Mouse (Mus musculus) naive thymus-derived CD4-positive, alpha-beta T cell, adult 5 months (primary cell): Measurements from ENCODE around the gene Sall2. TPM values are rescaled to one million over a fixed set of nuclear protein-coding genes. Genes with fewer than 3 reads are reported as not detected.

Experiments used
- polyA plus RNA-seq: library from polyadenylated mRNA; unstranded; fragments of 100-300 nt; shearing (Covaris generic); gene quantifications from one replicate; pipeline ENCODE4 v1.2.1, GENCODE M21; 2017

Gene Sall2
- 0.97 TPM for polyA plus RNA-seq

DNA sequence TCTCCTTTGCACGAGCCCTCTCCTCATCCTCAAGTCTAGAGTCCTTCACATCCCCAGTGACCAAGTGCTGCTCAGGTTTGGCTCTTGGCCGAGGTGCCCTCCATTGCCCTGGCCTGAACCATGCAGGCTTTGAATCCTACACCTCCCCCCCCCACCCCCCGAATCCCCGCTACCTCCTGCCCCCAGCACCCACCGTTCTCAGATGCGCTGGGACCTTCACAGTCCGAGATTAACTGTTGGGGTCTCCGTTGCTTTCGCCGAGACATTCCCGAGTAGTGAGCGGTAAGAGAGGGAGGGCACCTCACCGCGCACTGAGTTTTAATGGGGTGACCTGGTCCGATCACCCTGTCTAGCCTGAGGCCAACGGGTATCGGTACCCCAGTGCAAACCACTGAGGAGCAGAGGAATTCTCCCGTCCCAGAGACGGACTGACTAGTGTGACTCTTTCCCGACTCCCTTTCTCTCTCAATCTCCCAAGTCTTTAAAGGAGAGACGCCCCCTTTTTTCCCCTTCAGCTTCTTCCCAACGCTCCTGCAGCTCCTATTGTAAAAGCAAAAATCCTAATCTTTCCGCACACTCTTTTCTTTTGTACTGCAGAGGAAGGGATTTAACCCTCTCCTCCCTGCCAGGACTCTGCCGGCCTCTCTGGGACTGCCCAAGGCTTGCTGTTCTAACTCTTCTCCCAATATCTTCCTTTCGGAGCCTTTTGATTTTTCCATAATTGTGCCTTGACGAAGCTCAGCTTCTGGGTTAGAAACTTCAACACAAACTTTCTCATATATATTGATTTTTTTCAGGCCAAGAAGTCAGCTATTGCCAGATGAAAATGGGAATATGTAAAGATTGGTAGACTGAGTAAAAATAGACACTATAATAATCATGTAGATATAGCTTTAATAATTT lies at the start of gene Sall2:
TSS of gene Sall2 (minus strand) at position 853 of the 903 bp plus-strand sequence.

DNA sequence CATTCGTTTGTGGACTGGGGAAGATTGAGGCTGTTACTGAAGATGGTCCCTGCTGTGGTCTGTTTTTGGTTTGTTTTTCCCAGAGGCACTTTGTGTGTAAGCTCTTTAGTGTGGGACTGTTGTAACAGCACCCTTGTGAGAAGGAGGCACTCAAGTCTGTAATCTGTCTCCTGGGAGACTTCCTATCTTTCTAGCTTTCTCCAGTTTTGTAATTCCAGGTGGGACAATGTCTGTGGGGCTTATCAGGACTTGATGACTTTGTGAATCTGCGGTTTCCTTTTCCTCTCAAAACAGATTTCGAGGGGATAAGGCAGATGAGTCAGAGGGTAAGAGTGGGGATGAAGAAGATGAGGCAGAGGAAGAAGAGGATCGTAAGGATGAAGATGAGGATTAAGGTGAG lies 27.7 kb upstream of the Sall2 start, which contains the start of gene Olfr1513:
TSS of gene Olfr1513 (minus strand) at position 101 of the 400 bp plus-strand sequence.

DNA sequence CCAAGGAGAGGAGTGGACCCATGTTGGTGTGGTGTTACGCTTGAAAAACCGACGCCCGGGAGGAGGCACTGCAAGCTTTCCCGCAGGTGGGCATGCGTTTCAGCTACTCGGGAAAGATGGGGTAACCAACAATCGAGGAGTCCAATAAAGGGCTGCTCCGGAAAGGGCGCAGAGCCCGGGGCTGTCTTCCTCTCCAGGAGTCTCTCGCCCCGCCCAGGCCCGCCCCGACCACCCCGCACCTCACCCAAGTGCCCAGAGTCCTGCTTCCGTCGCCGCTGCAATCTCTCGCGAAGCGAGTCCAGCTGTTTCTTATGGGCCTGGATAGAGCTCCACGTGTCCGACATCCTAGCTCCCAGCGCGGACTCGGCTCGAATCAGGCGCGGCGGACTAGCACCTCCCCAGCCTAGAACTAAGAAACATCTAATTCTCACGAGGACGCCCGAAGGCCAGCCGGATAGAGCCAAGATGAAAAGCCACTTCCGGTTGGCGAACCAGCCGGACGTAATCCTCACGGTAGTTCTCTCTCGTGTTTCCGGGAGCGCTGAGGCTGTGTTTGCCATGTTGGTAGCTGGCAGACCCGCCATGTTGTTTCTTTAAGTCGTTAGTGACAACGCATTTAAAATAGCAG lies 23.8 kb downstream of the Sall2 start, which contains the start of gene Mettl3:
TSS of gene Mettl3 (minus strand) at position 485 of the 628 bp plus-strand sequence.

DNA sequence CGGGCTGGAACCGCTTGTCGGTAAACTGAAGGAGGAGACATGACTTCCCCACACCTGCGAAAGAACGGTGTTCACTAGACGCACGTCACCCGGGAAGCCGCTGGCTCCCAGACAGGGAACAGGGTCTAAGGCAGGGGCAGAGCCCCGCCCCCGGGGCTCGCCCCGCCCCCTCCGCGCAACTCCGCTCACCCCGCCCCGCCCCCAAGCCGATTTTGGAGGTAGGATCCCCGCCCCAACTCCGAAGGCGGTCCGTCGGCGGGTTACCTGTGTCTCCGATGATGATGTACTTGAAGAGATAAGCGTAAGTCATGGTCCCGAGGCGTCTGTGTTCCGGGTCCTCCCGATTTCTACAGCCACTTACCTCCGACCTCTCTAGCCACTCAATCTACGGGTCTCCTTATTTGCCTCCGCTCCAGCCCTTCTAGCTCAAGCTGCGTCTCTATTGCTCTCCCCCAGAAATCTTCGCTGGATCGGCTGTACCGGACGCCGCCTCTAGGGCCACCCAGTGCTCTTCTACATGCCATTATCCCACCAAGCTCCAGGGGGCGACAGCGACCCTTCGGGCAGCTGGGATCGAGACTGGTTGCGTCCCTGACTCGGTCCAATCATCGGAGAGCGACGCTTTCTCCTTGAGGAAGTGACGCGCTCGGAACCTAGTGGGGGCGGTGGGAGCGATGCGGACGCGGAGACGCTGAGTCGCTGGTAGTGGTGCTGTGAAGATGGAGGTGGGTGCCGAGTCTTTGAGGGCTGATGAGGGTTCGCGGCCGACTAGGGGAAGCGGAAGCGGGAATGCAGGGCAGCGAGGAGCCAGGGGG lies 49.4 kb downstream of the Sall2 start, which contains the start of the genes Tox4 and Rab2b:
TSS of gene Tox4 (plus strand) at position 215 of the 815 bp plus-strand sequence.
TSS of gene Rab2b (minus strand) at position 614 of the 815 bp plus-strand sequence.

Other genes with a start within 250 kb of the Sall2 start
- 468 TPM for gene Hnrnpc, start 224.7 kb downstream of the Sall2 start, polyA plus RNA-seq
- 5.3 TPM for gene Rpgrip1, start 218.1 kb downstream of the Sall2 start, polyA plus RNA-seq
- 17.0 TPM for gene Supt16, start 131.3 kb downstream of the Sall2 start, polyA plus RNA-seq
- 42.7 TPM for gene Chd8, start 71.0 kb downstream of the Sall2 start, polyA plus RNA-seq
- 128 TPM for gene Tox4, start 49.6 kb downstream of the Sall2 start, polyA plus RNA-seq
- gene Rab2b, start 49.2 kb downstream of the Sall2 start, polyA plus RNA-seq = 19.6 TPM
- gene Mettl3, start 23.6 kb downstream of the Sall2 start, polyA plus RNA-seq = 62.6 TPM
- not detected for gene Olfr1513, start 27.6 kb upstream of the Sall2 start, polyA plus RNA-seq
- gene Olfr1512, start 50.4 kb upstream of the Sall2 start, polyA plus RNA-seq = not detected
- gene Olfr1511, start 68.6 kb upstream of the Sall2 start, polyA plus RNA-seq = not detected
- not detected for gene Olfr1510, start 85.6 kb upstream of the Sall2 start, polyA plus RNA-seq
- not detected for gene Olfr1509, start 114.2 kb upstream of the Sall2 start, polyA plus RNA-seq
- not detected for gene Olfr1508, start 138.7 kb upstream of the Sall2 start, polyA plus RNA-seq
- 0.40 TPM for gene Olfr1507, start 167.0 kb upstream of the Sall2 start, polyA plus RNA-seq